Mouse (Mus musculus): Measurements from ENCODE around the gene Msrb2. TPM values are rescaled to one million over a fixed set of nuclear protein-coding genes. Genes with fewer than 3 reads are reported as not detected.
A peak's percentile ranks its signal among the peaks of the same experiment; 100 is the strongest.

Msrb2 gene
- polyA plus RNA-seq (2015; fragmentation: Nextera tagmentation; extraction: Ambion mirVana), result 10.5 and 12.9 TPM in 2 replicates

- H3K9me3 ChIP-seq (ENCODE audit: control insufficient read depth, low read length), result no peaks in the 10 kb centered on the region
- peak within 1 kb of the TSS; percentile 82 for H3K9ac ChIP-seq (ENCODE audit: low read depth, low read length)
- under 1% methylated on average over 39 of the region's 39 CpGs for WGBS
- peak within 1 kb of the TSS; percentile 76 for H3K4me3 ChIP-seq (ENCODE audit: low read length)
- H3K36me3 ChIP-seq (ENCODE audit: control insufficient read depth, insufficient read depth, low read length), result no peaks in the 10 kb centered on the region
- no peaks in the 10 kb centered on the region for H3K4me1 ChIP-seq (ENCODE audit: control insufficient read depth, insufficient read depth, low read depth, low read length)
- H3K27ac ChIP-seq (ENCODE audit: low read depth, low read length), result peak within 1 kb of the TSS; percentile 51; the same call in 1 of the 2 replicates
- ATAC-seq, result peak; percentile 88
- no peaks in the 10 kb centered on the region for H3K27me3 ChIP-seq (replicated peaks; ENCODE audit: control insufficient read depth, insufficient read depth, low read length)
- H3K4me2 ChIP-seq (ENCODE audit: low read length), result peak within 1 kb of the TSS; percentile 87
Measured at GRCm38 (mm10) chr2:19371390-19372158, at the start of gene Msrb2. Gene Msrb2, plus strand, starts transcription at chr2:19371440.

- no peaks in the 10 kb centered on the region for H3K4me1 ChIP-seq (ENCODE audit: control insufficient read depth, insufficient read depth, low read depth, low read length)
- WGBS, result 79% methylated on average over 9 of the region's 9 CpGs
- ATAC-seq, result no peak
- H3K36me3 ChIP-seq (ENCODE audit: control insufficient read depth, insufficient read depth, low read length), result no peaks in the 10 kb centered on the region
- no peak overlapping the region for H3K9ac ChIP-seq (ENCODE audit: low read depth, low read length)
- H3K27ac ChIP-seq (ENCODE audit: low read depth, low read length), result no peak overlapping the region
- no peaks in the 10 kb centered on the region for H3K27me3 ChIP-seq (replicated peaks; ENCODE audit: control insufficient read depth, insufficient read depth, low read length)
- no peak overlapping the region for H3K4me3 ChIP-seq (ENCODE audit: low read length)
- H3K9me3 ChIP-seq (ENCODE audit: control insufficient read depth, low read length), result no peaks in the 10 kb centered on the region
- H3K4me2 ChIP-seq (ENCODE audit: low read length), result no peak overlapping the region
Measured at GRCm38 (mm10) chr2:19322448-19322847, 48.8 kb upstream of the Msrb2 start.

- no peak for ATAC-seq
- Histone ChIP-seq H3K27me3 (replicated peaks; ENCODE audit: control insufficient read depth, insufficient read depth, low read length) (no peaks in the 10 kb centered on the region), H3K4me3 (ENCODE audit: low read length) (no peak overlapping the region), H3K36me3 (ENCODE audit: control insufficient read depth, insufficient read depth, low read length) (no peaks in the 10 kb centered on the region), H3K9me3 (ENCODE audit: control insufficient read depth, low read length) (no peaks in the 10 kb centered on the region), H3K4me2 (ENCODE audit: low read length) (no peak overlapping the region), H3K27ac (ENCODE audit: low read depth, low read length) (no peak overlapping the region), H3K4me1 (ENCODE audit: control insufficient read depth, insufficient read depth, low read depth, low read length) (no peaks in the 10 kb centered on the region), H3K9ac (ENCODE audit: low read depth, low read length) (no peak overlapping the region)
- WGBS, result 88% methylated on average over 1 of the region's 1 CpGs
Measured at GRCm38 (mm10) chr2:19326376-19326775, 44.9 kb upstream of the Msrb2 start.

- no peak for ATAC-seq
- WGBS, result 72% methylated on average over 4 of the region's 4 CpGs
Measured at GRCm38 (mm10) chr2:19327811-19328210, 43.4 kb upstream of the Msrb2 start.

GRCm38 (mm10) chr2:19343901-19344635, 27.2 kb upstream of the Msrb2 start:
- Histone ChIP-seq H3K4me1 (ENCODE audit: control insufficient read depth, insufficient read depth, low read depth, low read length) (no peaks in the 10 kb centered on the region; the same call in 1 of the 2 replicates), H3K27me3 (replicated peaks; ENCODE audit: control insufficient read depth, insufficient read depth, low read length) (no peaks in the 10 kb centered on the region), H3K4me2 (ENCODE audit: low read length) (peak overlapping the region; percentile 48), H3K4me3 (ENCODE audit: low read length) (peak overlapping the region; percentile 13), H3K27ac (ENCODE audit: low read depth, low read length) (no peak overlapping the region; the same call in 1 of the 2 replicates), H3K9ac (ENCODE audit: low read depth, low read length) (no peak overlapping the region), H3K9me3 (ENCODE audit: control insufficient read depth, low read length) (no peaks in the 10 kb centered on the region), H3K36me3 (ENCODE audit: control insufficient read depth, insufficient read depth, low read length) (no peaks in the 10 kb centered on the region)
- no peak; the same call in none of the 2 replicates for ATAC-seq
- WGBS, result 44% methylated on average over 10 of the region's 10 CpGs

More at GRCm38 (mm10) chr2:19327811-19328210, 43.4 kb upstream of the Msrb2 start:
- H3K4me1 ChIP-seq (ENCODE audit: control insufficient read depth, insufficient read depth, low read depth, low read length), result no peaks in the 10 kb centered on the region
- no peaks in the 10 kb centered on the region for H3K36me3 ChIP-seq (ENCODE audit: control insufficient read depth, insufficient read depth, low read length)
- no peaks in the 10 kb centered on the region for H3K9me3 ChIP-seq (ENCODE audit: control insufficient read depth, low read length)
- H3K27me3 ChIP-seq (replicated peaks; ENCODE audit: control insufficient read depth, insufficient read depth, low read length), result no peaks in the 10 kb centered on the region
- no peak overlapping the region for H3K9ac ChIP-seq (ENCODE audit: low read depth, low read length)
- no peak overlapping the region for H3K27ac ChIP-seq (ENCODE audit: low read depth, low read length)
- no peak overlapping the region for H3K4me2 ChIP-seq (ENCODE audit: low read length)
- H3K4me3 ChIP-seq (ENCODE audit: low read length), result no peak overlapping the region

- H3K36me3 ChIP-seq (ENCODE audit: control insufficient read depth, insufficient read depth, low read length), result no peaks in the 10 kb centered on the region
- H3K9me3 ChIP-seq (ENCODE audit: control insufficient read depth, low read length), result no peaks in the 10 kb centered on the region
- no peaks in the 10 kb centered on the region; the same call in 1 of the 2 replicates for H3K4me1 ChIP-seq (ENCODE audit: control insufficient read depth, insufficient read depth, low read depth, low read length)
- WGBS, result 25% methylated on average over 19 of the region's 20 CpGs
- no peak overlapping the region; the same call in 1 of the 2 replicates for H3K27ac ChIP-seq (ENCODE audit: low read depth, low read length)
- H3K4me2 ChIP-seq (ENCODE audit: low read length), result peak overlapping the region; percentile 48
- H3K9ac ChIP-seq (ENCODE audit: low read depth, low read length), result peak overlapping the region; percentile 13; the same call in 1 of the 2 replicates
- peak overlapping the region; percentile 13 for H3K4me3 ChIP-seq (ENCODE audit: low read length)
- peak; percentile 95 for ATAC-seq
- H3K27me3 ChIP-seq (replicated peaks; ENCODE audit: control insufficient read depth, insufficient read depth, low read length), result no peaks in the 10 kb centered on the region
Measured at GRCm38 (mm10) chr2:19344636-19345413, 26.4 kb upstream of the Msrb2 start.

- Histone ChIP-seq H3K4me3 (ENCODE audit: low read length) (no peak overlapping the region), H3K4me1 (ENCODE audit: control insufficient read depth, insufficient read depth, low read depth, low read length) (no peaks in the 10 kb centered on the region; the same call in 1 of the 2 replicates), H3K27ac (ENCODE audit: low read depth, low read length) (no peak overlapping the region), H3K9me3 (ENCODE audit: control insufficient read depth, low read length) (no peaks in the 10 kb centered on the region), H3K27me3 (replicated peaks; ENCODE audit: control insufficient read depth, insufficient read depth, low read length) (no peaks in the 10 kb centered on the region), H3K4me2 (ENCODE audit: low read length) (peak overlapping the region; percentile 48), H3K36me3 (ENCODE audit: control insufficient read depth, insufficient read depth, low read length) (no peaks in the 10 kb centered on the region), H3K9ac (ENCODE audit: low read depth, low read length) (no peak overlapping the region)
- 83% methylated on average over 5 of the region's 5 CpGs for WGBS
- ATAC-seq, result peak; percentile 44; the same call in 1 of the 2 replicates
Measured at GRCm38 (mm10) chr2:19345414-19345964, 25.8 kb upstream of the Msrb2 start.

GRCm38 (mm10) chr2:19348454-19348853, 22.8 kb upstream of the Msrb2 start:
- ATAC-seq, result no peak
- no peaks in the 10 kb centered on the region for H3K36me3 ChIP-seq (ENCODE audit: control insufficient read depth, insufficient read depth, low read length)
- WGBS, result 86% methylated on average over 3 of the region's 3 CpGs
- no peak overlapping the region for H3K27ac ChIP-seq (ENCODE audit: low read depth, low read length)
- no peaks in the 10 kb centered on the region for H3K27me3 ChIP-seq (replicated peaks; ENCODE audit: control insufficient read depth, insufficient read depth, low read length)
- H3K4me1 ChIP-seq (ENCODE audit: control insufficient read depth, insufficient read depth, low read depth, low read length), result no peaks in the 10 kb centered on the region; the same call in 1 of the 2 replicates
- H3K4me3 ChIP-seq (ENCODE audit: low read length), result no peak overlapping the region
- H3K4me2 ChIP-seq (ENCODE audit: low read length), result no peak overlapping the region
- H3K9ac ChIP-seq (ENCODE audit: low read depth, low read length), result no peak overlapping the region
- H3K9me3 ChIP-seq (ENCODE audit: control insufficient read depth, low read length), result no peaks in the 10 kb centered on the region

All from hindbrain, embryonic 16.5 days (tissue).